Mouse (Mus musculus) megakaryocyte, embryonic 14.5 days (primary cell): Measurements from ENCODE around the gene Ptpn12.

Experiments used
- FLI1 ChIP-seq: IDR thresholded peaks from 2 replicates; pipeline ENCODE4 v1.6.1; 2012; ENCODE audit warnings: low read length, inconsistent platforms, mixed read lengths
- GATA1 ChIP-seq: IDR thresholded peaks from 3 replicates; pipeline ENCODE4 v1.6.1; 2012; ENCODE audit warnings: mixed read lengths, low read length, inconsistent platforms, borderline replicate concordance

- no peak for TF ChIP-seq GATA1
- TF ChIP-seq FLI1 = 0 out of 2 replicates have a peak, but pooled peaks have one; percentile 40
These were observed 1.1 kb downstream of the Ptpn12 start for GRCm38 (mm10) chr5:21054472-21055070.
